Mouse (Mus musculus) heart, postnatal 0 days (tissue): Measurements from ENCODE around the gene Plekhb2.

ENCODE experiments used
- CTCF ChIP-seq: IDR thresholded peaks from 2 replicates; pipeline ENCODE4 v1.5.1; 2016; ENCODE audit warnings: antibody characterized with exemption, control low read depth, low read depth
- EP300 ChIP-seq: IDR thresholded peaks from 2 replicates; pipeline ENCODE4 v1.6.1; 2016; ENCODE audit warnings: antibody characterized with exemption, low read depth

GRCm38 (mm10) chr1:34859761-34860160, 10.0 kb downstream of the Plekhb2 start:
- TF ChIP-seq CTCF (no peak), EP300 (no peak)
